Mouse (Mus musculus): Measurements from ENCODE around the gene Phgdh. TPM values are rescaled to one million over a fixed set of nuclear protein-coding genes. Genes with fewer than 3 reads are reported as not detected.
"Not testable (repeated sequence)": the region's sequence is repeated elsewhere in the genome, so short reads cannot be mapped to it uniquely, and the experiment has no call there.

Phgdh gene
- polyA plus RNA-seq (2014; fragmentation: Nextera tagmentation; extraction: Ambion mirVana), result 74.7 and 88.4 TPM in 2 replicates

GRCm38 (mm10) chr3:98339706-98340109, at the start of gene Phgdh:
Phgdh (minus strand) TSS chr3:98339990.
- H3K36me3 ChIP-seq (ENCODE audit: control insufficient read depth, insufficient read depth, low read length); H3K9me3 ChIP-seq (ENCODE audit: control insufficient read depth, low read length); H3K4me1 ChIP-seq (ENCODE audit: control insufficient read depth in 2 of 2, insufficient read depth in 2 of 2, low read length in 2 of 2); H3K27me3 ChIP-seq (ENCODE audit: control insufficient read depth, insufficient read depth, low read length): not testable (repeated sequence)
- peak within 1 kb of the TSS; percentile 97 for H3K4me2 ChIP-seq (ENCODE audit: low read length)
- peak within 1 kb of the TSS; percentile 70 to 72 for H3K4me3 ChIP-seq (ENCODE audit: control insufficient read depth in 1 of 2, insufficient read depth in 1 of 2, low read depth in 1 of 2, low read length in 2 of 2)
- peak within 1 kb of the TSS; percentile 77 for H3K9ac ChIP-seq (ENCODE audit: low read length)
- peak; percentile 28; the same call in 1 of the 2 replicates for ATAC-seq (ENCODE audit: insufficient number of reproducible peaks, insufficient read depth, low FRiP score, low read depth)
- WGBS, result 0% methylated on average over 9 of the region's 10 CpGs
- H3K27ac ChIP-seq (replicated peaks in 1 of 2; ENCODE audit: control insufficient read depth in 1 of 2, insufficient read depth in 1 of 2, low read depth in 2 of 2, low read length in 2 of 2), result peak within 1 kb of the TSS in 1 of 2 experiments; percentile 44; a peak in 1 of 4 replicates

DNA sequence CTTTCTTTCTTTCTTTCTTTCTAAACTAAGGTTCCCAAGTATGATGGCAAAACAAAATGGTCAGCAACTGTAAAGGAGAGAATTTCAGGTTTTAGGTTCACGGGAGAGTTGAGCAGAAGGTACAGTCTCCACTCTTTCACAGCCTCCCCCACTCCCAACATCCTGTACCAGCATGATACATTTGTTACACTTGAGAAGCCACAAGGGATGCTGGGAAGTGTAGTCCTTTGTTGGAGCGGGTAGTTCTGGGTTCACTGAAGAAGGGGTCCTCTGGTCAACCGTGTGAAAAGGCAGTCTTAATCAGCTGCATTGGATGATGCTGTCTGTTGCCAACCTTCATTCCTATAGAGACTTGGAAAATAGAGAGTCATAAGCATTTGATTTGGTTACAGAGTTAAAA, 49.5 kb upstream of the Phgdh start:
- Histone ChIP-seq H3K36me3 (ENCODE audit: control insufficient read depth, insufficient read depth, low read length) (no peaks in the 10 kb centered on the region), H3K9me3 (ENCODE audit: control insufficient read depth, low read length) (no peaks in the 10 kb centered on the region), H3K4me3 (ENCODE audit: control insufficient read depth in 1 of 2, insufficient read depth in 1 of 2, low read depth in 1 of 2, low read length in 2 of 2) (no peak overlapping the region), H3K27me3 (ENCODE audit: control insufficient read depth, insufficient read depth, low read length) (no peaks in the 10 kb centered on the region), H3K27ac (replicated peaks in 1 of 2; ENCODE audit: control insufficient read depth in 1 of 2, insufficient read depth in 1 of 2, low read depth in 2 of 2, low read length in 2 of 2) (no peak overlapping the region), H3K4me1 (ENCODE audit: control insufficient read depth in 2 of 2, insufficient read depth in 2 of 2, low read length in 2 of 2) (peaks cover 13 to 25% of the 10 kb centered on the region in 2 experiments), H3K4me2 (ENCODE audit: low read length) (no peak overlapping the region), H3K9ac (ENCODE audit: low read length) (no peak overlapping the region)
- 48% methylated on average over 3 of the region's 3 CpGs for WGBS
- no peak for ATAC-seq (ENCODE audit: insufficient number of reproducible peaks, insufficient read depth, low FRiP score, low read depth)

- no peak overlapping the region for H3K27ac ChIP-seq (replicated peaks in 1 of 2; ENCODE audit: control insufficient read depth in 1 of 2, insufficient read depth in 1 of 2, low read depth in 2 of 2, low read length in 2 of 2)
- H3K9me3 ChIP-seq (ENCODE audit: control insufficient read depth, low read length), result no peaks in the 10 kb centered on the region
- H3K9ac ChIP-seq (ENCODE audit: low read length), result no peak overlapping the region
- no peaks in the 10 kb centered on the region for H3K27me3 ChIP-seq (ENCODE audit: control insufficient read depth, insufficient read depth, low read length)
- H3K4me2 ChIP-seq (ENCODE audit: low read length), result no peak overlapping the region
- H3K4me1 ChIP-seq (ENCODE audit: control insufficient read depth in 2 of 2, insufficient read depth in 2 of 2, low read length in 2 of 2), result peaks cover 14 to 38% of the 10 kb centered on the region in 2 experiments
- no peak for ATAC-seq (ENCODE audit: insufficient number of reproducible peaks, insufficient read depth, low FRiP score, low read depth)
- H3K4me3 ChIP-seq (ENCODE audit: control insufficient read depth in 1 of 2, insufficient read depth in 1 of 2, low read depth in 1 of 2, low read length in 2 of 2), result no peak overlapping the region
- WGBS, result 84% methylated on average over 7 of the region's 7 CpGs
- H3K36me3 ChIP-seq (ENCODE audit: control insufficient read depth, insufficient read depth, low read length), result no peaks in the 10 kb centered on the region
Observed at GRCm38 (mm10) chr3:98387756-98388155, 48.0 kb upstream of the Phgdh start.

DNA sequence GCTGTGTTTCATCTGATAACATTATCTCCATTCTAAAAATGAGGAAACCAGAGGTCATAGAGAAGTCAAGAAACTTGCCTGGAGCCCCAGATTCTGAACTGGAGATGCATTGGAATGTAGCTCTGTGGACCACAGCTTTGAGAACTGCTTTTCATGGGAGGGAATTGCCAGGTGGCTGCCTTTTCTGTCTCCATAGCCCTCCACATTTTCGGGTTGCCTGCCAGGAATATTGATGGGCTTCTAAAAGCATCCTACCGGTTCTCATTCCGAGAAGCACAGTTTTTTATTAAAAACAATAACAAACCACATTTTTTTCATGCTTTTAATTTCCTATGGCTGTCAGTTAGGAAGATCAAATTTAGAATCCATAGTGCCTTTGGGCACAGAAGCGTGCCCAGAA, 47.3 kb upstream of the Phgdh start:
- 72% methylated on average over 4 of the region's 4 CpGs for WGBS
- no peak overlapping the region for H3K4me2 ChIP-seq (ENCODE audit: low read length)
- no peak for ATAC-seq (ENCODE audit: insufficient number of reproducible peaks, insufficient read depth, low FRiP score, low read depth)

GRCm38 (mm10) chr3:98383024-98383790, 43.4 kb upstream of the Phgdh start:
- no peaks in the 10 kb centered on the region for H3K27me3 ChIP-seq (ENCODE audit: control insufficient read depth, insufficient read depth, low read length)
- WGBS, result 9% methylated on average over 21 of the region's 21 CpGs
- peak overlapping the region; percentile 89 for H3K9ac ChIP-seq (ENCODE audit: low read length)
- peak overlapping the region; percentile 94 for H3K4me2 ChIP-seq (ENCODE audit: low read length)
- H3K36me3 ChIP-seq (ENCODE audit: control insufficient read depth, insufficient read depth, low read length), result no peaks in the 10 kb centered on the region
- H3K4me1 ChIP-seq (ENCODE audit: control insufficient read depth in 2 of 2, insufficient read depth in 2 of 2, low read length in 2 of 2), result peaks cover 4 to 26% of the 10 kb centered on the region in 2 experiments
- H3K9me3 ChIP-seq (ENCODE audit: control insufficient read depth, low read length), result no peaks in the 10 kb centered on the region
- peak overlapping the region; percentile 59 to 67 for H3K4me3 ChIP-seq (ENCODE audit: control insufficient read depth in 1 of 2, insufficient read depth in 1 of 2, low read depth in 1 of 2, low read length in 2 of 2)
- peak overlapping the region; percentile 41 to 80; a peak in 2 of 4 replicates for H3K27ac ChIP-seq (replicated peaks in 1 of 2; ENCODE audit: control insufficient read depth in 1 of 2, insufficient read depth in 1 of 2, low read depth in 2 of 2, low read length in 2 of 2)
- 0 out of 2 replicates have a peak, but pooled peaks have one; percentile 35 for ATAC-seq (ENCODE audit: insufficient number of reproducible peaks, insufficient read depth, low FRiP score, low read depth)

More for the DNA sequence above, 47.3 kb upstream of the Phgdh start:
- Histone ChIP-seq H3K4me3 (ENCODE audit: control insufficient read depth in 1 of 2, insufficient read depth in 1 of 2, low read depth in 1 of 2, low read length in 2 of 2) (no peak overlapping the region), H3K36me3 (ENCODE audit: control insufficient read depth, insufficient read depth, low read length) (no peaks in the 10 kb centered on the region), H3K27me3 (ENCODE audit: control insufficient read depth, insufficient read depth, low read length) (no peaks in the 10 kb centered on the region), H3K9me3 (ENCODE audit: control insufficient read depth, low read length) (no peaks in the 10 kb centered on the region), H3K4me1 (ENCODE audit: control insufficient read depth in 2 of 2, insufficient read depth in 2 of 2, low read length in 2 of 2) (peaks cover 14 to 38% of the 10 kb centered on the region in 2 experiments), H3K9ac (ENCODE audit: low read length) (no peak overlapping the region), H3K27ac (replicated peaks in 1 of 2; ENCODE audit: control insufficient read depth in 1 of 2, insufficient read depth in 1 of 2, low read depth in 2 of 2, low read length in 2 of 2) (no peak overlapping the region)

DNA sequence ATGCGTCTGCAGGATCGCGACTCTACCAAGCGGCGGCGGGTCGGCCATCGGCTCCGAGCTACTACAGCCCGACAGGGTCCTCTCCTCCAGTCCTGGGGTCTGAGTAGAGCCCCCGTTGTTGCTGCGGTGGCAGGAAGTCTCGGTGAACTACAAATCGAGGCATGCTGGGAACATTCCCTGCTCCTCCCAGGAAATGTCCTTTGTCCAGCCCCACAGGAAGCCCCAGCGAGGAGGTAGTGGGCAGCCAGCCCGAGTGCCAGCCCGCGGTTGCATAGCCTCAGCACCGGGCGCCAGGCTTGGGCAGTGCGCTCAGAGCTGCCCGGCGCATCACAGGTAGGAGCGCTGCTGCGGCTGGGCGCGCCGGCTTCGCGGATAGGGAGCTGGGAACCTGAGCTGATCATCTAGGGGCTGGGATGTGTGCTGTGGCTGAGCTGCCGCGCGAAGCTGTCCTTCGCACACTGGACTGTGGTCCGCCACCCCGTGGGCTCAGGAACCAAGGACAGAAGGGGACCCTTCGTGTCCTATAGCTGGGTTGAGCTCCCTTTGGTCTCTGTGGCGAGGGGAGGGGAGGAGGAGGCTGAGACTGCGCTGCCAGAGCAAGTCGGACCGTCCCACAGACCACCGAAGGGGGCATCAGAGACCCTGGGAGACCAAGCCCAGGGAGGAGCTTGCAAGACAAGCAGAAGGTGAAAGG, 42.6 kb upstream of the Phgdh start, which contains the start of gene Zfp697:
Gene Zfp697, plus strand, starts transcription at position 216 of the 694 bp plus-strand sequence.
- under 1% methylated on average over 42 of the region's 42 CpGs for WGBS
- Histone ChIP-seq H3K27me3 (ENCODE audit: control insufficient read depth, insufficient read depth, low read length) (no peaks in the 10 kb centered on the region), H3K9me3 (ENCODE audit: control insufficient read depth, low read length) (no peaks in the 10 kb centered on the region), H3K4me1 (ENCODE audit: control insufficient read depth in 2 of 2, insufficient read depth in 2 of 2, low read length in 2 of 2) (peaks cover 4 to 26% of the 10 kb centered on the region in 2 experiments), H3K4me2 (ENCODE audit: low read length) (peak within 1 kb of the TSS; percentile 94), H3K27ac (replicated peaks in 1 of 2; ENCODE audit: control insufficient read depth in 1 of 2, insufficient read depth in 1 of 2, low read depth in 2 of 2, low read length in 2 of 2) (peak within 1 kb of the TSS; percentile 41 to 80), H3K9ac (ENCODE audit: low read length) (peak within 1 kb of the TSS; percentile 89), H3K36me3 (ENCODE audit: control insufficient read depth, insufficient read depth, low read length) (no peaks in the 10 kb centered on the region), H3K4me3 (ENCODE audit: control insufficient read depth in 1 of 2, insufficient read depth in 1 of 2, low read depth in 1 of 2, low read length in 2 of 2) (peak within 1 kb of the TSS; percentile 59 to 67)
- ATAC-seq (ENCODE audit: insufficient number of reproducible peaks, insufficient read depth, low FRiP score, low read depth), result peak; percentile 81

DNA sequence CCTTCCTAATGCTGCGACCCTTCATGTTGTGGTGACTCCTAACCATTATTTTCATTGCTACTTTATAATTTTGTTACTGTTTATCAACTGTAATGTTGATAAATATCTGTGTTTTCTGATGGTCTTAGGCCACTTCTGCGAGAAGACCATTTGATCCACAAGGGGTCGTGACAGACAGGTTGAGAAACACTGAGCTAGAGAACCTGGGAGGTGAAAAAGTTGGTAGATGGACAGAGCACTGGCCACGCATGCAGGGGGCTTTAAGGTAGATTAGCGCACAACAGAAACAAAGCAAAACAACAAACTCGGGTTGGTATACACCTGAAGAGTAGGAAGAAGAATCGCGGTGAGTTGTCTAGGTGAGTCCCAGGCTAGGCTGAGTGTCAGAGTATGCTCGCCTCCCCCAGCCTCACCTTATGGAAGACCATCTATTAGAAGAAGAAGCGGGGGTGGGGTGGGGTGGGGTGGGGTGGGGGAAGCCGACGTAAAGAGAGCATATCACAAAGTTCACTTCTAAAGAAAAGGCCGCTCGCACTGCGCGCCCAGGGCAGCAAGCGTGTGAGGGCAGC, 42.0 kb upstream of the Phgdh start:
- 7% methylated on average over 17 of the region's 17 CpGs for WGBS
- no peak for ATAC-seq (ENCODE audit: insufficient number of reproducible peaks, insufficient read depth, low FRiP score, low read depth)
- H3K36me3 ChIP-seq (ENCODE audit: control insufficient read depth, insufficient read depth, low read length), result no peaks in the 10 kb centered on the region

More for the DNA sequence above, 42.0 kb upstream of the Phgdh start:
- Histone ChIP-seq H3K27me3 (ENCODE audit: control insufficient read depth, insufficient read depth, low read length) (no peaks in the 10 kb centered on the region), H3K27ac (replicated peaks in 1 of 2; ENCODE audit: control insufficient read depth in 1 of 2, insufficient read depth in 1 of 2, low read depth in 2 of 2, low read length in 2 of 2) (peak overlapping the region; percentile 12 to 80; a peak in 2 of 4 replicates), H3K9me3 (ENCODE audit: control insufficient read depth, low read length) (no peaks in the 10 kb centered on the region), H3K9ac (ENCODE audit: low read length) (peak overlapping the region; percentile 89), H3K4me1 (ENCODE audit: control insufficient read depth in 2 of 2, insufficient read depth in 2 of 2, low read length in 2 of 2) (peaks cover 4 to 21% of the 10 kb centered on the region in 2 experiments), H3K4me2 (ENCODE audit: low read length) (peak overlapping the region; percentile 94), H3K4me3 (ENCODE audit: control insufficient read depth in 1 of 2, insufficient read depth in 1 of 2, low read depth in 1 of 2, low read length in 2 of 2) (peak overlapping the region; percentile 59 to 67)
